Mouse (Mus musculus) heart, postnatal 0 days (tissue): ENCODE results near the gene Prmt6. TPM values are rescaled to one million over a fixed set of nuclear protein-coding genes. Genes with fewer than 3 reads are reported as not detected.

Experiments
- ATAC-seq: fragments of 200-750 bp; cut with Nextera tagmentation; 2 replicates; pipeline ENCODE4 v1.8.0; 2017; ENCODE audit warnings: low read depth, moderate number of reproducible peaks, moderate library complexity; ENCODE audit not compliant: insufficient read depth
- DNase-seq: peaks from one replicate; pipeline ENCODE4 v3.0.0-alpha.2; 2016; ENCODE audit warnings: low spot score
- H3K27ac ChIP-seq: fragments of 300-500 bp; sonication (generic); 2 replicates; pipeline ENCODE4 v1.5.1; 2014; ENCODE audit warnings: low read depth, mild to moderate bottlenecking
- H3K27me3 ChIP-seq: fragments of 300-500 bp; sonication (generic); 2 replicates; pipeline ENCODE4 v1.6.1; 2014; ENCODE audit warnings: low read length, mixed read lengths; ENCODE audit not compliant: control insufficient read depth, insufficient read depth
- H3K36me3 ChIP-seq: fragments of 300-500 bp; sonication (generic); replicated peaks from 2 replicates; pipeline ENCODE4 v1.6.1; 2014; ENCODE audit warnings: low read length, mixed read lengths; ENCODE audit not compliant: control insufficient read depth, insufficient read depth
- H3K4me1 ChIP-seq: fragments of 300-500 bp; sonication (generic); 2 replicates; pipeline ENCODE4 v1.6.1; 2014; ENCODE audit warnings: antibody characterized with exemption; ENCODE audit not compliant: control insufficient read depth, insufficient read depth
- H3K4me2 ChIP-seq: fragments of 300-500 bp; sonication (generic); 2 replicates; pipeline ENCODE4 v1.6.1; 2014; ENCODE audit warnings: low read depth, mild to moderate bottlenecking, low read length, moderate library complexity
- H3K4me3 ChIP-seq: fragments of 300-500 bp; sonication (generic); 2 replicates; pipeline ENCODE4 v1.5.1; 2014; ENCODE audit warnings: low read depth, low read length
- H3K9ac ChIP-seq: fragments of 300-500 bp; sonication (generic); replicated peaks from 2 replicates; pipeline ENCODE4 v1.6.1; 2014; ENCODE audit warnings: low read depth, low read length, mixed read lengths
- H3K9me3 ChIP-seq: fragments of 300-500 bp; sonication (generic); replicated peaks from 2 replicates; pipeline ENCODE4 v1.6.1; 2016; ENCODE audit warnings: low read length; ENCODE audit not compliant: control insufficient read depth
- CTCF ChIP-seq: IDR thresholded peaks from 2 replicates; pipeline ENCODE4 v1.5.1; 2016; ENCODE audit warnings: antibody characterized with exemption, control low read depth, low read depth
- EP300 ChIP-seq: IDR thresholded peaks from 2 replicates; pipeline ENCODE4 v1.6.1; 2016; ENCODE audit warnings: antibody characterized with exemption, low read depth
- WGBS: fragments of 180-500 bp; shearing (Covaris S2); extraction: QIAGEN DNeasy Blood & Tissue Kit; methylation state at CpG from one replicate; pipeline ENCODE4 v1.1.7; 2014; 5-methylcytosine and 5-hydroxymethylcytosine counted together
- polyA plus RNA-seq: library from polyadenylated mRNA; unstranded; fragments of >200 nt; fragmentation: Nextera tagmentation; extraction: Ambion mirVana; gene quantifications from 2 replicates; pipeline ENCODE4 v1.2.1, GENCODE M21; 2015
- total RNA-seq: library from RNA; depleted of rRNA; stranded (reverse); fragments of >200 nt; gene quantifications from 2 replicates; pipeline ENCODE4 v1.2.3, GENCODE M21; 2014; ENCODE audit warnings: low replicate concordance; rRNA removed

Prmt6 gene
- 21.1 and 27.9 TPM in 2 replicates for total RNA-seq
- polyA plus RNA-seq, result 6.4 and 7.9 TPM in 2 replicates

DNA sequence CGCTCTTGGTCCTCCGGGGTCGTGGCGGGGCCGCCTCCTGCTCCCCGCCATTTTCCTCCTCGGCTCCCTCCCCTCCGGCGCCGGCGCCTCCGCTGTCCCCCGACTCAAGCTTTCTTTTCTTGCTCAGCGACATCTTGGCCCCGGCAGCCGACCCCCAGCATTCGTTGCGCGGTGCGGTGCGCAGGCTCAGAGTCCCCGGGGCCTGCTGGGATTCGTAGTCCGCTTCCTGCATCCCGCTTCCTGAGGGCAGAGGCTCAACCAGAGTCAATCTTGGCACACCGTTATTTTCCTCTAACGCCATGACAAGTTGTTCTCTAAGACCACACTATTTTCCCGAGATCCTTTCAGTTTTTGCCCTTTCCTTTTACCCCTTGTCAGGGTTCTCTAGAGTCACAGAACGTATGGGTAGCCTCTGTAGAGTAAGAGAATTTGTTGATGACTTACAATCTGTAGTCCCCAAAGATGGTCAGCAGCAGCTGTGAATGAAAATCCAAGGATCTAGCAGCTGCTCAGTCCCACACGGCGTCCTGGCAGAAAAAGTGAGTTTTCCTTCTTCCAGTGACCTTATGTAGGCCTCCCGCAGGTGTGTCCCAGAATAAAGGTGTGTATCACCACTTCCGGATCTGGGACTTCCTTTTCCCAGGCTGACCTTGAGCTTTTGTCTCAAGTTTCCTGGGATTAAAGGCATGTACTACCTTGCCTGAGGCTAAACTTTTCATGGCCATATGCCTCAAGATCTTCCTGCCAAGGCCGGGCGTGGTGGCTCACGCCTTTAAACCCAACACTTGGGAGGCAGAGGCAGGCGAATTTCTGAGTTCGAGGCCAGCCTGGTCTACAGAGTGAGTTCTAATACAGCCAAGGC lies at the start of gene Prmt6:
Prmt6 (minus strand) TSS at position 160 of the 862 bp plus-strand sequence.
- WGBS, result 20% methylated on average over 35 of the region's 38 CpGs
- peak; percentile 88 for ATAC-seq
- DNase-seq, result peak; percentile 92

DNA sequence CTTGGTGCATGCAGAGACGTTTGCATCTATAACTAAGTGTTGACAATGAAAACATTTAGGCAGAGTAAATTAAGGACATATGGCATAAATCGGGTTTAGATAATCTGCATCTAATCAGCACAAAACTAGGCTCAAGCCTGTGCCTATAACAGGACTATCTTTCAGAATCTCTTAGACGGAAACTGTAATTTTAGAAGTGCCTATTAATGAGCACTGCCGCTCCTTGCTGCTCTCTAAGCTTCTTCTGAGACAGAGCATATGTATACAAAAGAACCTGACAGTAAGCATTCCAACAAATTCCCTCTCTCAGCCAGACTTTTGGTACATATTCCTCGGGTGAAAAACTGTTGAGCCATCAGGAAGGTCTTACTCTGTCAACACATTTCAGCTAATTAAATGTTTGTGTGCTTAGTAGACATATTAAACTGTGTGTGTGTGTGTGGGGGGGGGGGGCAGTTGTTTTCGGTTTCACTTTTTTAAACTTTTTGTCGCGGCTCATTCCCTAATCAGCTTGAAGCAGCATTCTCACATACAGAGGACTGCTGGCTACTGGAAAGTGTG lies 39.8 kb upstream of the Prmt6 start:
- ATAC-seq, result no peak
- WGBS, result 60% methylated on average over 8 of the region's 8 CpGs

More for the DNA sequence above, at the start of gene Prmt6:
- Histone ChIP-seq H3K4me3 (peak within 1 kb of the TSS; percentile 79), H3K27ac (peak within 1 kb of the TSS; percentile 94), H3K4me2 (peak within 1 kb of the TSS; percentile 89), H3K27me3 (no peaks in the 10 kb centered on the region), H3K4me1 (peaks cover 12% of the 10 kb centered on the region), H3K9me3 (no peaks in the 10 kb centered on the region), H3K36me3 (peaks cover 16% of the 10 kb centered on the region), H3K9ac (peak within 1 kb of the TSS; percentile 86)
- TF ChIP-seq CTCF (no peak), EP300 (0 out of 2 replicates have a peak, but pooled peaks have one; percentile 41)

DNA sequence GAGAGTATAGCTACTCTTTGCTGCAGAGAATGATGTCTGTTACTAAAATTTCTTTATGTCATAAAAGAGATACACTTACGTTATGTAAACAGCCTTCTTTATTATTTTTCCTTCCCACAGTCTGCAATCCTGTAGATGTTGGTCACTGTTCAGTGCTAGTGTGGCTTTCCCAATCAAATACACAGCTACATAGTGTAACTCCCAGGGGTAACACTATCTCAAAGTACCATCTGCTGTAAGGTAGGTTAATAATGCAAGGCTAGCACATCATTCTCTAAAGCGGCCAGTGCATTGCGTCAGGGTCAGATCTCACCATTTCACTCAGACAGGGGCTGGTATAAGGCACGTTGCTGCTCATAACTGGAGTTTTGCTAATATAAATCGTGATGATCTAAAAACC lies 31.9 kb upstream of the Prmt6 start:
- no peak for DNase-seq
- H3K27ac ChIP-seq, result no peak overlapping the region
- WGBS, result 73% methylated on average over 5 of the region's 5 CpGs

More for the DNA sequence above, 39.8 kb upstream of the Prmt6 start:
- no peak overlapping the region for H3K9ac ChIP-seq
- no peak overlapping the region for H3K4me2 ChIP-seq
- TF ChIP-seq CTCF, result no peak
- TF ChIP-seq EP300, result no peak
- no peak overlapping the region for H3K4me3 ChIP-seq
- H3K27ac ChIP-seq, result no peak overlapping the region
- no peaks in the 10 kb centered on the region for H3K9me3 ChIP-seq
- H3K27me3 ChIP-seq, result no peaks in the 10 kb centered on the region
- DNase-seq, result no peak
- no peaks in the 10 kb centered on the region for H3K36me3 ChIP-seq
- H3K4me1 ChIP-seq, result no peaks in the 10 kb centered on the region

DNA sequence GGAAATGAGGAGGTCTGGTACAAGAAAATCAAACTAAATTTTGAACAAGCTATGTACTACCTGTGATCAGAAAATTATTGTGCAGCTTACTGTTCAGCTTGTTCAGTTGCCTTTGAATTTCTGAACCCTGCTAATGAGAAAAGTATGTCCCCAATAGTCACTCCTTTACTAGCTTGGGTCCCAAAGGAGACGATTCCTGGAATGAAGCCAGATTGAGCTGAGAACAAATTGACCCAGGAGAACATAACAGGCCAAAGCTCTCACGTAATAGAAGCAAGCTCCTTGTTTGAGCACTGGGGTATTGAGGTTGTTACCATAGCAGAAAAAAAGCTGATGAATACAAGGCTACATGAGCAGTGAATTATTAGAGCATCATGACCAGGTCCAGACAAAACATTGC lies 17.0 kb upstream of the Prmt6 start:
- Histone ChIP-seq H3K9me3 (no peaks in the 10 kb centered on the region), H3K27ac (no peak overlapping the region), H3K4me2 (no peak overlapping the region), H3K4me3 (no peak overlapping the region), H3K9ac (no peak overlapping the region), H3K36me3 (no peaks in the 10 kb centered on the region), H3K4me1 (no peaks in the 10 kb centered on the region), H3K27me3 (no peaks in the 10 kb centered on the region)
- TF ChIP-seq EP300 (no peak), CTCF (no peak)
- no peak for ATAC-seq
- 34% methylated on average over 2 of the region's 2 CpGs for WGBS
- no peak for DNase-seq

More for the DNA sequence above, 31.9 kb upstream of the Prmt6 start:
- Histone ChIP-seq H3K9ac (no peak overlapping the region), H3K4me1 (no peaks in the 10 kb centered on the region), H3K9me3 (no peaks in the 10 kb centered on the region), H3K27me3 (no peaks in the 10 kb centered on the region), H3K4me2 (no peak overlapping the region), H3K36me3 (no peaks in the 10 kb centered on the region), H3K4me3 (no peak overlapping the region)
- TF ChIP-seq CTCF (no peak), EP300 (no peak)
- no peak for ATAC-seq

- Histone ChIP-seq H3K4me3 (no peak overlapping the region), H3K9me3 (no peaks in the 10 kb centered on the region), H3K4me2 (no peak overlapping the region), H3K27ac (no peak overlapping the region), H3K9ac (no peak overlapping the region), H3K36me3 (no peaks in the 10 kb centered on the region), H3K4me1 (peaks cover 12% of the 10 kb centered on the region), H3K27me3 (no peaks in the 10 kb centered on the region)
- ATAC-seq, result no peak
- no peak for DNase-seq
- no peak for TF ChIP-seq CTCF
- no peak for TF ChIP-seq EP300
- WGBS, result 87% methylated on average over 4 of the region's 4 CpGs
These were observed 2.3 kb upstream of the Prmt6 start for GRCm38 (mm10) chr3:110253105-110253504.
